Mouse (Mus musculus) gastrocnemius, postnatal 14 days (tissue): ENCODE measurements around the gene Pex5l. TPM values are rescaled to one million over a fixed set of nuclear protein-coding genes. Genes with fewer than 3 reads are reported as not detected.

Experiments used
- DNase-seq: peaks from one replicate; pipeline ENCODE4 v3.0.0; 2021; ENCODE audit warnings: mixed read lengths
- intact Hi-C: fragments of 180-260 bp; cut with DNase I; formaldehyde crosslinking; loops from one replicate; pipeline ENCODE4 v1.15.1; 2025; ENCODE audit warnings: low total_unique reads
- total RNA-seq, 2 experiments: library from RNA; stranded (reverse); gene quantifications; 2 replicates each; pipeline ENCODE4 v1.2.3; 2021

The Pex5l gene
- total RNA-seq, 2 experiments from 2014 or later, result 0.55 to 1.1 TPM

- intact Hi-C loops, result no loop called here
- DNase-seq, result no peak
These were observed 177.5 kb downstream of the Pex5l start for GRCm38 (mm10) chr3:32965528-32965927.

- intact Hi-C loops, result no loop called here
- DNase-seq, result no peak
These were observed 181.6 kb downstream of the Pex5l start for GRCm38 (mm10) chr3:32961494-32961893.

GRCm38 (mm10) chr3:32951382-32951781 is 191.7 kb downstream of the Pex5l start:
- no peak for DNase-seq
- intact Hi-C loops, result no loop called here

GRCm38 (mm10) chr3:32947486-32947885 is 195.6 kb downstream of the Pex5l start:
- intact Hi-C loops, result no loop called here
- DNase-seq, result no peak

- DNase-seq, result no peak
- intact Hi-C loops, result no loop called here
These were observed 203.1 kb downstream of the Pex5l start for GRCm38 (mm10) chr3:32939802-32940501.

GRCm38 (mm10) chr3:32924168-32924567 is 218.9 kb downstream of the Pex5l start:
- no peak for DNase-seq
- intact Hi-C loops, result no loop called here

- intact Hi-C loops, result loop anchor here (10.0 kb wide), 1 partner anchor 165 kb away; no protein-coding TSS in a partner anchor
- DNase-seq, result no peak
These were observed 232.9 kb downstream of the Pex5l start for GRCm38 (mm10) chr3:32910071-32910551.

GRCm38 (mm10) chr3:32908400-32908799 is 234.6 kb downstream of the Pex5l start:
- intact Hi-C loops, result no loop called here
- DNase-seq, result no peak

- no peak for DNase-seq
- intact Hi-C loops, result no loop called here
These were observed 236.9 kb downstream of the Pex5l start for GRCm38 (mm10) chr3:32905850-32906779.

- DNase-seq, result no peak
- intact Hi-C loops, result no loop called here
These were observed 238.4 kb downstream of the Pex5l start for GRCm38 (mm10) chr3:32904599-32904998.

- no peak for DNase-seq
- intact Hi-C loops, result no loop called here
These were observed 239.6 kb downstream of the Pex5l start for GRCm38 (mm10) chr3:32903462-32903861.
